Mouse (Mus musculus): ENCODE results near the gene Foxc1.

Foxc1 gene

GRCm38 (mm10) chr13:31806890-31807735 is 680 bp downstream of the Foxc1 start:
- no peak for DNase-seq (ENCODE audit: low spot score in 2 of 2)

- no peak for DNase-seq (ENCODE audit: low spot score in 2 of 2)
Observed at GRCm38 (mm10) chr13:31807736-31808115, 1.3 kb downstream of the Foxc1 start.

GRCm38 (mm10) chr13:31808116-31808803 is 1.8 kb downstream of the Foxc1 start:
- DNase-seq (ENCODE audit: low spot score in 2 of 2), result no peak

GRCm38 (mm10) chr13:31808804-31809420 is 2.5 kb downstream of the Foxc1 start:
- no peak for DNase-seq (ENCODE audit: low spot score in 2 of 2)

GRCm38 (mm10) chr13:31809701-31810100 is 3.3 kb downstream of the Foxc1 start:
- DNase-seq (ENCODE audit: low spot score in 2 of 2), result no peak

GRCm38 (mm10) chr13:31810375-31810692 is 3.9 kb downstream of the Foxc1 start:
- DNase-seq (ENCODE audit: low spot score in 2 of 2), result no peak

GRCm38 (mm10) chr13:31810693-31811541 is 4.5 kb downstream of the Foxc1 start:
- DNase-seq (ENCODE audit: low spot score in 2 of 2), result no peak

- no peak for DNase-seq (ENCODE audit: low spot score in 2 of 2)
Observed at GRCm38 (mm10) chr13:31811542-31812021, 5.1 kb downstream of the Foxc1 start.

GRCm38 (mm10) chr13:31812701-31813100 is 6.3 kb downstream of the Foxc1 start:
- no peak for DNase-seq (ENCODE audit: low spot score in 2 of 2)

- no peak for DNase-seq (ENCODE audit: low spot score in 2 of 2)
Observed at GRCm38 (mm10) chr13:31815383-31816003, 9.1 kb downstream of the Foxc1 start.

GRCm38 (mm10) chr13:31818337-31818736 is 11.9 kb downstream of the Foxc1 start:
- no peak for DNase-seq (ENCODE audit: low spot score in 2 of 2)

- no peak for DNase-seq (ENCODE audit: low spot score in 2 of 2)
Observed at GRCm38 (mm10) chr13:31819664-31820405, 13.4 kb downstream of the Foxc1 start.

- no peak for DNase-seq (ENCODE audit: low spot score in 2 of 2)
Observed at GRCm38 (mm10) chr13:31820587-31821017, 14.2 kb downstream of the Foxc1 start.

GRCm38 (mm10) chr13:31821050-31821449 is 14.6 kb downstream of the Foxc1 start:
- no peak for DNase-seq (ENCODE audit: low spot score in 2 of 2)

GRCm38 (mm10) chr13:31823316-31823715 is 16.9 kb downstream of the Foxc1 start:
- DNase-seq (ENCODE audit: low spot score in 2 of 2), result no peak

GRCm38 (mm10) chr13:31825180-31825579 is 18.7 kb downstream of the Foxc1 start:
- DNase-seq (ENCODE audit: low spot score in 2 of 2), result no peak

- DNase-seq (ENCODE audit: low spot score in 2 of 2), result no peak
Observed at GRCm38 (mm10) chr13:31827160-31827559, 20.7 kb downstream of the Foxc1 start.

- DNase-seq (ENCODE audit: low spot score in 2 of 2), result no peak
Observed at GRCm38 (mm10) chr13:31827820-31828332, 21.4 kb downstream of the Foxc1 start.

GRCm38 (mm10) chr13:31828446-31828845 is 22.0 kb downstream of the Foxc1 start:
- DNase-seq (ENCODE audit: low spot score in 2 of 2), result no peak

- DNase-seq (ENCODE audit: low spot score in 2 of 2), result no peak
Observed at GRCm38 (mm10) chr13:31830332-31830731, 23.9 kb downstream of the Foxc1 start.
